Mouse (Mus musculus) hematopoietic stem cell, adult 5-6 weeks (primary cell): ENCODE measurements at regions not wholly inside any gene's neighbourhood (a gene's known extent, or its start where the extent isn't known, plus 50 kb on each side); places are given as distances from the start of the nearest gene placed in this dataset.
"Not testable (repeated sequence)": the region's sequence is repeated elsewhere in the genome, so short reads cannot be mapped to it uniquely, and the experiment has no call there.

Experiments
- ATAC-seq, 2 experiments: fragments of 125-278 bp in 1 of 2; replicated peaks in 1 of 2; 2 replicates each; pipeline ENCODE4 v1.8.0; 2016 to 2017; ENCODE audit warnings: inconsistent platforms in 2 of 2, mild to moderate bottlenecking in 2 of 2, moderate number of reproducible peaks in 2 of 2, low read depth in 1 of 2, moderate TSS enrichment in 1 of 2; ENCODE audit not compliant: low FRiP score in 2 of 2, poor library complexity in 2 of 2, severe bottlenecking in 2 of 2, insufficient read depth in 1 of 2, low TSS enrichment in 1 of 2

DNA sequence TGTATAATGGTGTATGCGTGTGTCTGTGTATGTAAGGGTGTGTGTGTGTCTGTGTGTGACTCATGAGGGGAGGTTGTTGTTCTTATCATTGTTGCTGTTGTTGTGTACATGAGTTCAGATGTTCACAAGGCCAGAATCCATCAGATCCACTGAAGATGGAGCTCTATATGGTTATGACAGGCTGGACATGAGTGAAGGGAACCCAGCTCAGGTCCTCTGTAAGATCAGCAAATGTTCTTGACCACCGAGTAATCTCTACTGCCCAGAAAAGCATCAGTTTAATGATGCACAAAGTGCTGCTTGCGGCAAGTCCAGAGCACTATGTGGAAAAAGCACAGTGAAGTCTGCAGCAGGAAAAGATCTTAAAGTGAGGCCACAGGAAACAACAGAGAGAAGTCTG lies 77.5 kb downstream of the Gm15319 start:
- not testable (repeated sequence) for ATAC-seq

DNA sequence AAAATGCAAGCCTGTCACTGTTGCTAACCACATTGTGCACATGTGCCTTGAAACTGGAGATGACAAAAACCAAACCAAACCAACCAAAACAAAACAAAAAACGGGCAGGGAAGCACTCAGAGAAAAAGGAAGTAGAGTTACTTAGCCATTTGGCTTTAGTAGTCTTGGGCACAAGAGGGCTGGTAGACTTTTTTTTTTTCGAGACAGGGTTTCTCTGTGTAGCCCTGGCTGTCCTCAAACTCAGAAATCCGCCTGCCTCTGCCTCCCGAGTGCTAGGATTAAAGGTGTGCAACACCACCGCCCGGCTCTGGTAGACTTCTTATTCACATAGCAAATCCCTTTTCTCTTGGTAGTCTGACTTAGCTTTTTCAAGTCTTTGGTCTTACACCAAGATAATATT lies 78.2 kb downstream of the Gm15319 start:
- ATAC-seq, result not testable (repeated sequence)

DNA sequence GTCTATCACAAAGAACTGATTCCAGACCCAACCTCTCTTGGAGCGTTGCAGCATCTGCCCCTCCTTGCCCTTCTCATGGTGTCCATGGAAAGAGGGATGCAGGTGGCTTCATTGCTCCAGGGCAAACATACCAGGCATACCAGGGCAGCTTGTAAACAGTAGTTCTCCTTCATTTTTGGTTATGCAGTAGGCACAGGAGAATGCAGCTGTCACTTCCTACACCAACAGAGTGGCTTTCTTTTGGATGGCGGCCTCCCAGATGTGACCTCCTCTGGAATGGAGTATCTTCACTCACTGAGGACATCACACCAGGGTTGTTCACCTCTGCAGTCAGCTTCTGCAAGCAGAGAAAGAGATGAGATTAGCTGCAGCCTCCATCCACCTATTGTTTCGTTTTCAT lies 79.9 kb downstream of the Gm15319 start:
- not testable (repeated sequence) for ATAC-seq

DNA sequence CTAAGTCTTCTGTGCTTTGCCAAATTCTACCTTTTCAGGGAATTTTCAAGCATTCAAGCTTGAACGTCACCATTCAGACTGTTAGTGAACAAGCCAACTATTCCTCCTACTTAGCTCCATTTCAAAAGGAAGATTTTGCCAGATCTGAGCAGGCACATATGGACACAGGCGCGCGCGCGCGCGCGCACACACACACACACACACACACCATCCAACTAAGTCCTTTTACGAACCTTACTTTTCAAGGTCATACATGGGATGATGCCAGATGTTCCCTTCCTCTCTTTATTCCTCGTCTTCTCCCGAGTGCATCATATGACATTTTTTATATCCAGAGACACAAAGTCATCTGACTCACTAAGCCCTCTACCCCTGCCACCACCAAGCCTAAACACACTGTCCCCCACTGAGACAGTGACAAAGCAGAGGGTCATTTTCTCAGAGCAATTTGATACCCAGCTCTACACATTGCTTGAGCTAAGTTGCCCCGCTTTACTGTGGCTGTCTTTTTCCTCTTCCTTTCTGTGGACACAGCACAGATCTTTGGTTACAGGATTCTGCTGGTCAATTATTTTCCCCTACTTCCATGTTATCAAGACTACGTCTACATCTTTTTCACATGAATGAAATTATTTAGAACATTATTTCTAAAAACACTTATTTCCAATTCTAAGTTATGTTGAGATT lies 81.7 kb downstream of the Gm15319 start:
- not testable (repeated sequence) for ATAC-seq

DNA sequence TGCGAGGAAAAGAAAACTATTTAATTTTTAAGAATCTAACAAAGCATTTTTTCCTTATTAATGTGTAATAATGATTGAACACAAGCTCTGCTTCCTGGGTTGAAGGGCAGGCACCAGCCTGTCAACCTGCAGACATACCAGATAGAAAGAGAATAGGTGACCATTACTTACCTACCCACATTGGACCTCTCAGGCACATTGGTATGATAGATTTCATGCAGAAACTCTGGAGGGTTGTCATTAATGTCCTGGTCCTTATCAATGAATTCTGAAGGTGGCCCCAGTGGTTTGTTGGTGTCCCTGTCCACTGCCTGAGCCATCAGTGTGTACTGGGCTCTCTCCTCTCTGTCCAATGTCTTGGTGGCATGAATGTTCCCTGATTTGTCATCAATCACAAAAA lies 85.3 kb downstream of the Gm15319 start:
- ATAC-seq, result not testable (repeated sequence)

DNA sequence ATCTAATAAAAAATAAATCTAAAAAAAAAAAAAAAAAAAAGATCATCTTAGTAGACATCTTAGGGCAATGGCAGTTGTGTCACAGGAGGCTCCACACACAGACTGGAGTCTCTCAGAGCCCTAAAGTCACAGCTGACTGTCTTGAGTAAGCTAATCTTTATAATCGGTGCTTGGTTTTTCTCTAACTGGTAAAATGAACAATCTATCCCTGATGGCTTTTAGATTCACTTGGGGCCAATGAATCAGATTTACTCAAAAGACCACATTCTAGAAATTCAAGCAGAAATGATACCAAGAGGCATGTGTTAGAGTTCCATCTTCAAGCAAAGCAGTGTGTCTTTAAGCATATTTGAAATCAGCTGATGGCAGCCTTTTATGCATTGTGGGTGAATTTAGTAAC lies 86.3 kb downstream of the Gm15319 start:
- ATAC-seq, result not testable (repeated sequence)

DNA sequence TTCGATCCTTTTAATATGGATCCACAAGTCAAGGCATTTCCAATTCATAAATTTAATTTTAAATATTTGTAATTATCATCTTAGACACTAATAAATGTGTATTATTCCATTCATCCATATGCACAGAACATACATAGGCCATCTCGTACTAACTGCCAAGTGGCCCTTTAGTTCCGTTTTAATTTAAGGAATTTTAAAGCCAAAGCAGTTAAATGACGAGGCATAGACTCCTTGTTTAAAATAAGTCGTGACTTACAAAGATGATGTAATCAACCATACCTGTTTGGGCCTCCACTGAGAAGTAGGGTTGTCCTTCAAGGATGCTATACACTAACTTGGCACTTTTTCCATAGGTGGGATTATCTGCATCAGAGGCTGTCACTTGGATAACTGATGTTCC lies 89.2 kb downstream of the Gm15319 start:
- not testable (repeated sequence) for ATAC-seq

DNA sequence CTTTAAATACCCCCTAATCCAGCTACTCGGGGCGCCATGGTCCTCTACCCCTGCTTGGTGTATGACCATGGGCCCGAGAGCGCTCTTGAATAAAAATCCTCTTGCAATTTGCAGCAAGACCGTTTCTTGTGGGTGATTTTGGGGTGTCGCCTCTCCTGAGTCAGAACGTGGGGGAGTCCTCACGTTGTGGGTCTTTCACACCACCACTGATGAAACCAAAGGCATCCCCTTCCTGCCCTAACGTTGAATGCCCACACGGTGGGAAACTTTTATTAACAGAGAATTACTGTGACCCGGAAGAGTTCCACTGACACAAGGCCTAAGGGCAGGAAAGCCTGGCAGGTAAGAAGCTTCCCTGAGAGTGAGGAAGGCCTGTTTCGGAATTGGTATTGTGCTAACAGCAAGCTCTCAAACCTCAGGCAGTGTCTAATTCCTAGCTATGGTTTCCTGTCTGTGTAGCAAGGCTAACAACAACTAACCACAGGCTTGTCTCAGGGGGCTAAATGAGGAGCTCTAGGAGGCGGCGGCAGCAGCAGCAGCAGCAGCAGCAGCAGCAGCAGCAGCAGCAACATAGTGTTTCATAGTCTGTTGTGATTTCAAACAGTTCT lies 95.4 kb downstream of the Gm15319 start:
- not testable (repeated sequence) for ATAC-seq

DNA sequence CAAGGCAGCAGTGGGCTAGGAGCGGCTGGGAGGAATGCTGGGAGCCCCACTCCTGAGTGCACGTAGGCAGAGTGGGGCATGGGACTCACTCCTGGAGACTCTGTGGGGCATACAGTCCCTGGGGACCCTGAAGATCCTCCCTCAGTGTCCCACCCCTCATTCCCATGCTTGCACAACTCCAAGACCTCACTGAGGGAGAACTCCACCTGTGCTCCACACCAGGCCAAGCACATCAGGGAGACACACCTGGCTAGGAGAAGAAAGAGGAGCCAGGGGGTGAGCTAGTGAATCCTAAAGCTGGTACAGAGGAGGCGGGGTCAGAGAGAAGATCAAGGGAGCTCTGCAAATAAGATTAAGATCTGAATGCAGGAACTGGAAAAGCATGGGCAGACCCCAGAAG lies 96.2 kb downstream of the Gm15319 start:
- ATAC-seq, result not testable (repeated sequence)

DNA sequence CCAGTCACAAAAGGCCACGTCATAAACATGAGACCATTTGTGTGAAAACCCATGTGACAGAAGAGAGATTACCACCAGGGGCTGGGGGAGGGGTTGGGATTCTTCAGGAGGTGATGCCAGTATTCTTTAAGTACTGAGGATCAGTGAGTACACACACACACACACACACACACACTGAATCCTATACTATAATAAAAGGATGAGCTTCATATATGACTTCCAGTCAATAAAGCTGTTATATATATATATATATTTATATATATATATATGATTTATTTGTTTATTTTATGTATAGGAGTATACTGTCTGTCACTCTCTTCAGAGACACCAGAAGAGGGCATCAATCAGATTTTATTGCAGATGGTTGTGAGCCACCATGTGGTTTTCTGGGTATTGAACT lies 98.4 kb downstream of the Gm15319 start:
- ATAC-seq, result not testable (repeated sequence)

DNA sequence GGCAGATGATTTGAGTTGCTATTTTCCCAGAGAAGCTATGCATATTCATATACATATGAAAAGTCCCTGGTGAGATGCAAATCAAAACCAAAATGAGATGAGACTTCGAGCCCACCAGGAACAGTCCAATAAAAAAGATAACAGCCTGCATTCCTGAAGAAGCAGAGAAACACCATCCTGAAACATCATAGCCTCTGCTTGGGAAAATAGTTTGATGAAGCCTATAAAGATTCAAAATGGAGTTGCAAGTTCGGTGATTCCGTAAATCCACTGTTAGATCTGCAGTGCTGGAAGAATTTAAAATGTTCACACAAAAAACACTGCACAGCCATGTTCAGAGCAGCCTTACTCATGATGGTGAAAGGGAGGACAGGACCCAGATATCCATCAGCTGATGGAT lies 98.9 kb downstream of the Gm15319 start:
- not testable (repeated sequence) for ATAC-seq

DNA sequence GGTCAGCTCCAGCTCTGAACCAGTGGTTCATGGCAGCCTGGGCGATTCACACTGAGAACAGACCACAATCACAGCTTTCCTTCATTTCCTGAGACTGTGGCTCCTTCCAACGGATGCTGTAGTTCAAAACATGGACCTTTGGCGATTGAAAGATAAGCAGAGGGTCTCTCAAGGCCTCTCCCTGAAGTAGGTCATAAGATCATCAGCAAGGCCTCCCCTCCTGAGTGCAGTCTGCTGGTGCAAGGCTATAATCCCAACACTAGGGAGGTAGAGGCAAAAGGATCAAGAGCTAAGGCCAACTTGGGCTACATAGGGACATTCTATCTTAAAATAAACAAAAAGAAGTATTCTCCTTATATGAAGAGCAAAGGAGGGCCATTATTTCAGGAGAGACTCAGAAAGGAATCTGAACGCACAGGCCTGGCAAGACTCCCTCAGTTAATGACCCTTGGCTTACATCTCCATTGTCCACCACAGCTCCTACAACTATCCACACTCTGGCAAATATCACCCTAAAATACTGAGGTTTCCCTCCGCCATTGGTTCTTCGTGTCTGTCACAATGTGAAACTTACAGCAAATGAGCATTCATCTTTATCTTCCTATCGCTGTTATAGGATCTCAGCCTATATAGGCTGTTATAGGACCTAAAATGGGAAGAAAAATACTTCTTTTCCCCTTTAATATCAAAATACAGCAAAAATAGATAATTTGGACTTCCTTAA lies 100.0 kb downstream of the Gm15319 start:
- ATAC-seq, result peak in 1 of 2 experiments; percentile 56; a peak in 1 of 4 replicates

DNA sequence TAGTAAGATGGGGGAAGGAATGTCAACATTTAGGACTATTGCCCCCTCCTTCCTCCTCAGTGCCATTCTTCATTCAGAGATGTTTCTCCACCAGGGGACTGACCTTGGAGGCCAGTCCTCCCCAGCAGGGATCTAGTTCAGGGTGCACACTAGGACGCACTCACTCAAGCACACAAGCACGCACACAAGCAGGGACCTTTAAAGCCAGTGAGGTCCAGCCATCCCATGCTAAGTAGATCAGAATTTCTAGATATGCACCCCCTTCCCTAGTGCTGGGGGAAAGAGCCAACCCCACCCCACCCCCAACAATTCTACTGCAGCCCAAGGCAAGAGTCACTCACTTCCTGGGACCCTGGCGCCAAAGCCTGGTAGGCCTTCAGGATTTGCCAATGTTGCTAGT lies 100.8 kb downstream of the Gm15319 start:
- not testable (repeated sequence) for ATAC-seq

DNA sequence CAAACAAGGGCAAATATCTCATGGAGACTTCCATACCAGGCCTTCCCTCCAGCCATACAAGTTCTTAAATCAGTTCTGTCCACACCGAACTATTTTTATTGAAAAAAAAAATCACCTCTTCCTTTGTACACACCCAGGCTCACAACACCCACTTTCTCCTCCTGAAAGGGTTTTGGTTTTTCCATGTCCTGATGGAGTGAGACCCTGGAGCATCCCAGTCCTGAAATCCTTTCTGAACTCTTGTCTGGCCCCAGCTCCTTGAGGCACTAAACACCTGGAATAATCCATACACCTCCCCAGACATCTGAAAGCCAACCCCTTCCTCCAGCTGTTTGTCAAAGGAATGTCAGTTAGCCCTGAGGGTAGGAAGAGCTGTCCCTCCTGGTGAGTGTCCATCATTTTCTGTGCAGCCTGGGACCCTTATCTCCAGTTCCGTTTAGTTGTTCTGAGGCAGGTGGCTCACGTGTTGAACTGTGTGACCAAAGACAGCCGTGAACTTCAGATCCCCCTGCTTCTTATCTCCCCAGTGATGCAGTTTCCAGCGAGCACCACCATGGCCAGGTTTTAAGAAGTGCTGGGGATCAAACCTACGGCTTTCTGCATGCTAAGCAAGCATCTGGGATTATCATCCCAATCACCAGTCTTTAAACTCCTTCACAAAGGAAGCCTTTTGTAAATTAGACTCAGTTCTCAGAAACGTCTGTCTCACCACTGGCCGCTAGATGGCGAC lies 101.4 kb downstream of the Gm15319 start:
- peak; percentile 42 to 66; a peak in 2 of 4 replicates for ATAC-seq

DNA sequence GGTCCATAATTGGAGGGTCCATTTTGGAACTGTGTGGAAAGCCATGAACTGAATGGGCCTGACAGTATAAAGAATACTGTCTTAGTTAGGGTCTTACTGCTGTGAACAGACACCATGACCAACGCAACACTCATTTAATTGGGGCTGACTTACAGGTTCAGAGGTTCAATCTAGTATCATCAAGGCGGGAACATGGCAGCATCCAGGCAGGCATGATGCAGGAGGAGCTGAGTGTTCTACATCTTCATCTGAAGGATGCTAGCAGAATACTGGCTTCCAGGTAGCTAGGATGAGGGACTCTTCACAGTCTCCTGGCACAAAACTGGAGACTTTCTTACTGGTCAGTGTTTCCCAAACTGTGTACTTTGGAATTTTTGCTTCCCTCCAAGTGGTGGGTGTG lies 102.0 kb downstream of the Gm15319 start:
- not testable (repeated sequence) for ATAC-seq

DNA sequence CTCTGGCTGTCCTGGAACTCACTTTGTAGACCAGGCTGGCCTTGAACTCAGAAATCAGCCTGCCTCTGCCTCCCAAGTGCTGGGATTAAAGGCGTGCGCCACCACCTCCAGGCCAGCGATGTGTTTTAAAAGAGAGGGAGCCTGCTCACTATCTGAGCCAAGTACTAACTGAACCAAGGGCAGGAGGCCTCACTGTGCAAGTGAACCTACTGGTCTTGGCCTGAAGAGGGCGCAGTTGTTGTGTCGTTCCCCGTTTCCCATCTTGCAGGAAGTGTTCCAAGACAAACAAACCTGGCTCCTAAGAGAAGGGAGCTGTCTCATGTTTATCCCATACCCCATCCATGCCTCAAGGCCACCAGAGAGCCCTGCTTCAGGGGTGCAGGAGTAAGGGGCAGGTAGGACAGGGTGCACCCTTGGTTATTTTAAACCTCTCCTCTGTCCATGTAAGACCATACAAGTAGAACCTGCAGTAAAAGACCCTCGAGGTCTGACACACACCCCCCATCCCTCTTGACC lies 102.8 kb downstream of the Gm15319 start:
- peak; percentile 49 to 64; a peak in 2 of 4 replicates for ATAC-seq

DNA sequence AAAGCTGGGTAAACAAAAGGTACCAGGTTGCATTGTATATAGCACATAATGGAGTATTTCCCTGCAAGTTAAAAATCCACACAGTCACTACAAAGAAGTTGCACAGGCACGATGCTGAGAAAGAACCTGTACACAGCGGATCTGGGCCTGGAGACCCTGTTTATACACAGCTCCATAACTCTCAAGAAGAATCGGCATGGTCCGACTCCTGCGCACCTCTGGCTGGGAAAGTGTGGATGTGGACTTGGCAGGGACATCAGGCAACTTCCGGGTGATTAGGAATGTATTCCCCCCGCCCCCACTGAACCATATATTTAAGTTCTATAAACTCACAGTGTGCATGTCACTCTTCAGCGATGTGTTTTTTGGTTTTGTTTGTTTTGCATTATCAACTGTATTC lies 103.3 kb downstream of the Gm15319 start:
- not testable (repeated sequence) for ATAC-seq
